Mouse (Mus musculus): ENCODE results near the gene Chst8.

DNA sequence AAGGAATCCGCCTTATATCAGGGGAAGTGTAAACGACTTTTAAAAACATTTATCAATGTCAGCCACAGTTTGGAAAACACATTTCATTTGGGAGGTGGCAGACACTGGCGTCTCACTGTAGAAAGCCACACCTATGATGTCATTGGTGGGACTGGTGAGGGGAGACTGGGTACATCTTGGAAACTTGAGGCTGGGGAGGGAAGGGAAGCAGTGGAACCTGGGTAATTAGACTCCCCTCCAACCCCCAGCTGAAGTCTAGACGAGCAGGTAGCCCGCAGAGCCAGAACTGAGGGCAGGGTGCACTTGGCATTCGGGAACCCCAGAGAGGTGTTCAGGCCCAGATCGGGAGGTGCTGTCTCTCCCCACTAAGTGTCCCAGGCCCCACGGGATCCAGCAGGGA lies 90.4 kb downstream of the Chst8 start:
- TF ChIP-seq CTCF (IDR thresholded peaks at IDR 0.05; ENCODE audit: low read depth): no peak
- no peak for TF ChIP-seq EP300 (IDR thresholded peaks at IDR 0.05; ENCODE audit: low read depth)

Measured in liver, postnatal 0 days (tissue).